Mouse (Mus musculus): ENCODE measurements around the gene Caml.
"Not testable (repeated sequence)": the region's sequence is repeated elsewhere in the genome, so short reads cannot be mapped to it uniquely, and the experiment has no call there.

The Caml gene

GRCm38 (mm10) chr13:55622156-55622648 lies 603 bp upstream of the Caml start:
- DNase-seq = not testable (repeated sequence)

GRCm38 (mm10) chr13:55634639-55635127 lies 11.9 kb downstream of the Caml start, which contains the start of gene Ddx46:
TSS of gene Ddx46 (plus strand) at chr13:55635027.
- peak; percentile 91 for DNase-seq

GRCm38 (mm10) chr13:55635146-55635571 lies 12.4 kb downstream of the Caml start:
- no peak for DNase-seq

DNA sequence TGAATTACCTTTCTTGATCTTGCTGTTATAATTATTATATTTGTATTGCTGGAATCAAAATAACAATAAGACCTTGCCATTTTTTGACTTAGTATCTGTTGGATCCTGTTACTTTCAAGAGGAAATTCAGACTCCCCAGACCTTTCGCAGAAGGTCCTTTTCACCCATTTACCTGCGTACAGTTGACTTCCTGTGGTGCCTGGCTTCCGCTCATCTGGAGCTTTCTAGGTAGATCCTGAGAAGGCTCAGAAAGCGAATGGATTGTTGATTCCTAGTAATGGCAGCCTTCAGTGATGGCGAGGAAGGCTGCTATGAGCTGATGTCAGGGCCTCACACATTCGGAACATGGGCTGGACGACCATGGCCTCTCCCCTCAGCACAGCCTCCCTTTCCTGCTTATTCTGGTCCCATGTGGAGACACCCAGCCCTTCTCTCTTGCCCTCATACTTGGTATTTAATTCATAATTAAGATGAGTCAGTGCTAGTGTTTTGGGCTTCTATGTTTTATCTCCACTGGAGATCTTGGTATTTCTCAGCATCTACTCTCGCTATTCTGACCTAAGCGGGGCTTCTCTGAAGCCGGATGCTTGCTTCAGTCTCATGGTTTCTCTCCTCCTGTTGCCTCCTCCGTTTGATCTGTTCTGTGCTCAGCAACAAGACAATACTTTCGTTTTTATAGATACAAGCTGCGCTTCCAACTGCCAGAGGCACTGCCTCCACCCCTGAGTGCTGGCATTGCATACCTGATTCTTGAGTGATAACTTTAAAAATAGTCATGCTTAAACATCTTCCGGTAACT lies 13.6 kb downstream of the Caml start:
- DNase-seq = no peak

DNA sequence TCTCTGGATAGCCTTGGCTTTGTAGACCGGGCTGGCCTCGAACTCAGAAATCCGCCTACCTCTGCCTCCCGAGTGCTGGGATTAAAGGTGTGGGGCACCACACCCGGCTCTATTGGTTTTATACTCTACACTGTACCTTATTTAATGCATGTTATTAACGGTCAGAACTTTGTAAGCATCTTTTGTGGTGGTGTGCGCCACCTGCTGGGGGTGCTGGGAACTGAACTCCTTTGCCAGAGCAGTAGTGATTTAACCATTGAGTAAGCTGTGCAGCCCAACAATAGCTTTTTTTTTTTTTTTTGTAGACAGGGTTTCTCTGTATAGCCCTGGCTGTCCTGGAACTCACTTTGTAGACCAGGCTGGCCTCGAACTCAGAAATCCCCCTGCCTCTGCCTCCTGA lies 17.7 kb downstream of the Caml start:
- DNase-seq = peak; percentile 49

DNA sequence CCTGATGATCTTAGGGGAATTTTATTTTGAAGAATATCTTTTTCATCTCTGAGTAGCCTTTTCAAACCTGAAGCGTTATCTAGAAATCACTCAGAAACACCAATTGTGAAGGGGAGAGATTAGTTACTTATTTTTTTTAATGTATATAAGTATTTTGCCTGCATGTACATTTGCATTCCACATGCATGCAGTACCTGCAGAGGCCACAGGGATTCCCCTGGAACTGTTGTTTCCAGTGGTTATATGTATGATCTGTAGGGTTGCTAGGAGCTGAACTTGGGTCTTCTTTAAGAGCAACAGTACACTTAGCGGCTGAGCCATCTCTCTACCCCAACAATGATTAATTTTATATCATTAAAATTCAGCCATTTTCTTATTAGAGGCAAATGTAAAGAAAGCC lies 21.7 kb downstream of the Caml start:
- no peak for DNase-seq

DNA sequence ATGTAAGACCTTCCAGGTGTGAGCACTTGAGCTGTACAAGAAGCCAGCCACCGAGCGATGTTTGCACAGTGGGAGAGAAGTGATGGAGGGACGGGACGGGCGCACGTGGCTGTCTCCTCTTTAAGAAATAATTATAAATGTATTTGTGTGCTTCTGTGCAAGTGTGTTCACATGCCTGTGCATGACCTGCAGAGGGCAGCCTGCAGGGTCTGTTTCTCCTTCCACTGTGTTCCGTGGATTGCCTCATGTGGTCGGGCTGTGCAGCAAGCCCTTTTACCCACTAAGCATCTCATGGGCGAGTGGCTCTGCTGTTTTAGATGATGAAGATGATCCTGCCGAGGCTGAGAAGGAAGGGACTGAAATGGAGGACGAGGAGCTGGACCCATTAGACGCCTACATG lies 27.3 kb downstream of the Caml start:
- DNase-seq = no peak

DNA sequence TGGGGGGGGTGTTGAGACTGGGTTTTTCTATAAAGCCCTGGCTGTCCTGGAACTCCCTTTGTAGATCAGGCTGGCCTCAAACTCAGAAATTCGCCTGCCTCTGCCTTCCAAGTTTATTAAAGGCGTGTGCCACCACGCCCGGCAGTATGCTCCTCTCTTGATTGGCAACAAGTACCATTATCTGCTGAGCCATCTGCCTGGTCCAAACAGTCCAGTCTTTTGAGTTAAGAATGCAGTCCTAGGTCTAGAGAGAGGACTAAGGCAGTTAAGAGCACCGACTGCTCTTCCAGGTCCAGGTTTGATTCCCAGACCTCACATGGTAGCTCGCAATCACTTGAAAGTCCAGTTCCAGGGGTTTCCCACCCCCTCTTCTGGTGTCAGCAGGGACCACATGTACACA lies 28.2 kb downstream of the Caml start:
- DNase-seq = no peak

GRCm38 (mm10) chr13:55668550-55668949 lies 45.7 kb downstream of the Caml start:
- no peak for DNase-seq

DNA sequence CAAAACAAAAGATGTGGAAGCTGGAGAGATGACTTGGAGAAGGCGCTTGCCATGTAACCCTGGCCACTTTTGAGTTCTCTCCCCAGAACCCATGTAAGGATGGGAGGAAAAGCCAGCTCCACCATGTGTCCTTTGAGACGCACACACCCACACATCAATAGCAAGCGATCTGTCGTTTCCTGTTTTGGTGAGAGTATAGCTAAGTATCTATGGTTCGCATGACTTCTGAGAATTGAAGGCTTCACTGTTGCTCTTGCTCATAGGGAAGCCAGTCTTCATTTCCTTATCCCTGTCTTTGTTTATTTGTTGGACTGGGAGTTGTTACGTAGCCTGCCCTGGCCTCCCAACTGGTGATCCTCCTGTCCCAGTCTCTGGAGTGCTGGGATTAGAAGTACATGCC lies 49.9 kb downstream of the Caml start:
- DNase-seq = no peak

DNA sequence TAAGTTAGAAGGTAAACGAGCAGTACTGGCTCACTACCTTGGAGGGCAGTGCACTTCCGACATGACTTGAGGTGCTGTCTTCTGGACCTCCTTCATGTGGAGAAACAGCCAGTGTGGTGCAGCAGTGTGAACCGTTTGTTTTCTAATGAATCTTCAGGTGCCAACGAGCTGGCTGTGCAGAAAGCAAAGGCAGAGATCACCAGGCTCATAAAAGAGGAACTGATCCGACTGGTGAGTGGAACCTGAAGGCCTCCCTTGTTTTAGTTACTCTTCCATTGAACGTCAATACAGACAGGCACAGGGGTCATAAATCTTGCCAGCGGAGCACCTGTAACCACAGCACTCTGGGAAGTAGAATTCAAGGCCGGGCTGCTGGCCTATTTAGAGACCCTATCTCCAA lies 54.6 kb downstream of the Caml start:
- DNase-seq = no peak
